Mouse (Mus musculus) intestine, embryonic 16.5 days (tissue): ENCODE measurements around the gene Tmem30c. TPM values are rescaled to one million over a fixed set of nuclear protein-coding genes. Genes with fewer than 3 reads are reported as not detected.

Source experiments
- ATAC-seq: fragments of 200-750 bp; cut with Nextera tagmentation; 2 replicates; pipeline ENCODE4 v1.8.0; 2017; ENCODE audit warnings: moderate TSS enrichment, moderate library complexity
- H3K27ac ChIP-seq: fragments of 300-500 bp; sonication (generic); 2 replicates; pipeline ENCODE4 v1.5.1; 2014; ENCODE audit warnings: mild to moderate bottlenecking, low read length
- H3K27me3 ChIP-seq: fragments of 300-500 bp; sonication (generic); replicated peaks from 2 replicates; pipeline ENCODE4 v1.6.1; 2014; ENCODE audit warnings: low read length, control low read depth, mixed read lengths; ENCODE audit not compliant: control insufficient read depth, insufficient read depth
- H3K36me3 ChIP-seq: fragments of 300-500 bp; sonication (generic); 2 replicates; pipeline ENCODE4 v1.6.1; 2014; ENCODE audit warnings: low read length, control low read depth; ENCODE audit not compliant: control insufficient read depth, insufficient read depth
- H3K4me1 ChIP-seq: fragments of 300-500 bp; sonication (generic); 2 replicates; pipeline ENCODE4 v1.6.1; 2014; ENCODE audit warnings: low read length, control low read depth, mixed read lengths; ENCODE audit not compliant: control insufficient read depth, insufficient read depth
- H3K4me2 ChIP-seq: fragments of 300-500 bp; sonication (generic); 2 replicates; pipeline ENCODE4 v1.6.1; 2014; ENCODE audit warnings: low read depth, low read length, control low read depth
- H3K4me3 ChIP-seq: fragments of 300-500 bp; sonication (generic); 2 replicates; pipeline ENCODE4 v1.5.1; 2014; ENCODE audit warnings: mild to moderate bottlenecking, low read length
- H3K9ac ChIP-seq: fragments of 300-500 bp; sonication (generic); 2 replicates; pipeline ENCODE4 v1.6.1; 2014; ENCODE audit warnings: low read depth, low read length
- H3K9me3 ChIP-seq: fragments of 300-500 bp; sonication (generic); 2 replicates; pipeline ENCODE4 v1.6.1; 2016; ENCODE audit warnings: low read length, control low read depth; ENCODE audit not compliant: control insufficient read depth
- WGBS: fragments of 180-500 bp; shearing (Covaris S2); extraction: QIAGEN DNeasy Blood & Tissue Kit; methylation state at CpG from one replicate; pipeline ENCODE4 v1.1.7; 2014; 5-methylcytosine and 5-hydroxymethylcytosine counted together
- polyA plus RNA-seq: library from polyadenylated mRNA; unstranded; fragments of >200 nt; fragmentation: Nextera tagmentation; extraction: Ambion mirVana; gene quantifications from 2 replicates; pipeline ENCODE4 v1.2.1, GENCODE M21; 2015

Tmem30c gene
- polyA plus RNA-seq, 1 experiment from 2014 or later, result not detected

- WGBS, result 90% methylated on average over 25 of the region's 25 CpGs
- no peaks in the 10 kb centered on the region for H3K27me3 ChIP-seq
- H3K4me2 ChIP-seq, result no peak overlapping the region
- no peaks in the 10 kb centered on the region for H3K36me3 ChIP-seq
- H3K4me1 ChIP-seq, result 0 out of 2 replicates have a peak, but pooled peaks cover 2% of the 10 kb centered on the region
- H3K9me3 ChIP-seq, result no peaks in the 10 kb centered on the region
- no peak for ATAC-seq
- H3K4me3 ChIP-seq, result no peak overlapping the region
- H3K27ac ChIP-seq, result no peak overlapping the region
- no peak overlapping the region for H3K9ac ChIP-seq
Measured at GRCm38 (mm10) chr16:57302792-57303698, 10.4 kb upstream of the Tmem30c start.

GRCm38 (mm10) chr16:57301512-57302115, 8.9 kb upstream of the Tmem30c start:
- no peaks in the 10 kb centered on the region for H3K9me3 ChIP-seq
- WGBS, result 77% methylated on average over 9 of the region's 9 CpGs

DNA sequence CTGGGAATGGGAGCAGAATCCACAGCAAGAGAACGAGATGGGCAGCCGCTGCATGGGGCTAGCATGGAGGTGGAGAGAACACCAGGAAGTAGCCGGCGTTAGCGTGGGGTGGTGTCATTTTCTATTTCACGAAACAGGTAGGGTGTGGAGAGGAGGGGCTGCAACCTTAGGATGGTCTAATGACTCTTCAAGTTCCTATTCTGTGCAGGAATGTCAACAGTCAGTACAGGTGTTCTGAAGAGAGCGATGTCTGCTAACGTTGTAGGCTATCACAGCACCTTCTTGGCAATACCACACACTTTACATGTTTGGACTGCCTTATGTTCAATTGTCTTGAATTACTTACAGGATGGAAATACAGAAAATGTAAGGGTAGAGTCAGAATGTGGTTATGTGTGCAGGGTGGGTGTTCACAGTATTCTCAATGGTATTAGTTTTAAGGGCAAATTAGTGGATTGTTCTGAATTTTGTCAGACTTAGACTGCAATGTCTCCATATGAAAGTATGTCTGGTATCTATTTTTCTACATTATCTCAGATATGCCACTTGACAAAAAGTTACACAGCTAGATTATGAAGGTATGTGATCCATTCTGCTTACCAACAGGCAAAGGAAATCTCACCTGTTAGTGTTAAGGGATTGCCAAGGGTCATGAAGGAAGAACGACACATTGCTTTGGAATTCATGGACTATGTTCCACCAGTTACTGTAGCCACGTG, 2.7 kb upstream of the Tmem30c start:
- no peak for ATAC-seq
- WGBS, result 80% methylated on average over 10 of the region's 10 CpGs
- Histone ChIP-seq H3K9ac (no peak overlapping the region), H3K27ac (no peak overlapping the region), H3K27me3 (no peaks in the 10 kb centered on the region), H3K9me3 (no peaks in the 10 kb centered on the region), H3K36me3 (no peaks in the 10 kb centered on the region), H3K4me1 (no peaks in the 10 kb centered on the region), H3K4me3 (no peak overlapping the region), H3K4me2 (no peak overlapping the region)

More at GRCm38 (mm10) chr16:57301512-57302115, 8.9 kb upstream of the Tmem30c start:
- Histone ChIP-seq H3K27me3 (no peaks in the 10 kb centered on the region), H3K4me1 (0 out of 2 replicates have a peak, but pooled peaks cover 2% of the 10 kb centered on the region), H3K9ac (no peak overlapping the region), H3K4me2 (no peak overlapping the region), H3K4me3 (no peak overlapping the region), H3K27ac (no peak overlapping the region), H3K36me3 (no peaks in the 10 kb centered on the region)
- no peak for ATAC-seq

DNA sequence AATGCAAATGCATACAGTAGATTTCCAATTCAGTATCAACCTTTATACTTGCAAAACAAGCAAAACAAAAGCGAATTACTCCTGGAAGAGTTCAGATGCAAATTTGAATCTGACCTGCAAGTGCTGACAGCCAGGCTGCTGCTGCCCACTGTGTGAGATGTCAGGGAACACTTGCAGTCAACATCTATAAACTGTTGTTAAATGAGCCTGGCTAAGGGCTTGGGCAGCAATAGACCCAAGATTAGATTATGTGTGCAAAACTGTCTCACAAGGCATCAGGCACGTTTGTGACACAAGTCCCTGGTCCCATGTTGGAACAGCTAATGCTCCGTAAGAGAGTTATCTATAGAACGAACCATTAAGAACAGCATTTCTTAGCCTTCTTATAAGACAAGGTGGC, 369 bp downstream of the Tmem30c start:
- H3K4me1 ChIP-seq, result no peaks in the 10 kb centered on the region
- H3K9ac ChIP-seq, result no peak overlapping the region
- H3K27me3 ChIP-seq, result no peaks in the 10 kb centered on the region
- WGBS, result 65% methylated on average over 4 of the region's 4 CpGs
- no peak overlapping the region for H3K27ac ChIP-seq
- H3K9me3 ChIP-seq, result no peaks in the 10 kb centered on the region
- H3K4me2 ChIP-seq, result no peak overlapping the region
- ATAC-seq, result no peak
- no peak overlapping the region for H3K4me3 ChIP-seq
- H3K36me3 ChIP-seq, result no peaks in the 10 kb centered on the region

GRCm38 (mm10) chr16:57291696-57292095, 969 bp downstream of the Tmem30c start:
- no peaks in the 10 kb centered on the region for H3K27me3 ChIP-seq
- no peak for ATAC-seq
- H3K4me2 ChIP-seq, result no peak overlapping the region
- no peaks in the 10 kb centered on the region for H3K36me3 ChIP-seq
- H3K4me1 ChIP-seq, result no peaks in the 10 kb centered on the region
- H3K4me3 ChIP-seq, result no peak overlapping the region
- no peaks in the 10 kb centered on the region for H3K9me3 ChIP-seq
- H3K27ac ChIP-seq, result no peak overlapping the region
- no peak overlapping the region for H3K9ac ChIP-seq
- WGBS, result 91% methylated on average over 5 of the region's 5 CpGs

GRCm38 (mm10) chr16:57281417-57281816, 11.2 kb downstream of the Tmem30c start:
- WGBS, result 84% methylated on average over 8 of the region's 8 CpGs
- no peak overlapping the region for H3K27ac ChIP-seq
- H3K9ac ChIP-seq, result no peak overlapping the region
- H3K4me1 ChIP-seq, result no peaks in the 10 kb centered on the region
- no peaks in the 10 kb centered on the region for H3K27me3 ChIP-seq
- H3K4me2 ChIP-seq, result no peak overlapping the region
- no peak for ATAC-seq
- no peaks in the 10 kb centered on the region for H3K36me3 ChIP-seq
- no peaks in the 10 kb centered on the region for H3K9me3 ChIP-seq
- no peak overlapping the region for H3K4me3 ChIP-seq

GRCm38 (mm10) chr16:57280221-57281217, 12.1 kb downstream of the Tmem30c start:
- no peaks in the 10 kb centered on the region for H3K27me3 ChIP-seq
- WGBS, result 85% methylated on average over 31 of the region's 31 CpGs
- no peak overlapping the region for H3K4me2 ChIP-seq
- H3K9ac ChIP-seq, result no peak overlapping the region
- no peak overlapping the region for H3K4me3 ChIP-seq
- ATAC-seq, result no peak
- H3K9me3 ChIP-seq, result no peaks in the 10 kb centered on the region
- H3K27ac ChIP-seq, result no peak overlapping the region
- H3K4me1 ChIP-seq, result no peaks in the 10 kb centered on the region
- no peaks in the 10 kb centered on the region for H3K36me3 ChIP-seq

DNA sequence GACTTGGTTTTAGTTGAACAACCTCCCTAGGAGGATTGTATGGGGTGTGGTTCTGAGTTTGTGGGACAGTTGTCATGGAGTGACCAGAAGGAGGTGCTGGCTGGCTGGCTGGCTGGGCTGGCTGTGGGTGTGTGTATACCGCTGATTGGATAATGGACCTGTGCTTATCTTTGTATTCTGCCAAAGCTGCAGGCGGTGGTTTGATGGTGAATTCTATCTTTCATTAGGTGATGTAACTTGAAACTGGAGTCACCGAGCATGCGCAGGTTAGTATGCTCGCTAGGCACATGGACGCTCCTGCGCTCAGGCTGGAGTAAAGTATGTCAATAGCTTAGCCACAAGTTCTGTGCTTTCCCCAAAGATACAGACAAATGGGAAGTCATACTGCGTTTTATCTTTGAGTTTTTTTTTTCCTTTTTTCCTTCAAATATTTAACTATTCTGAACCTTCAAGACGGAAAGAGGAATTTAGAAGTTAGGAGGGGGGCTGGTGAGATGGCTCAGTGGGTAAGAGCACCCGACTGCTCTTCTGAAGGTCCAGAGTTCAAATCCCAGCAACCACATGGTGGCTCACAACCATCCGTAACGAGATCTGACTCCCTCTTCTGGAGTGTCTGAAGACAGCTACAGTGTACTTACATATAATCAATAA, 13.6 kb downstream of the Tmem30c start:
- Histone ChIP-seq H3K4me1 (no peaks in the 10 kb centered on the region), H3K9ac (no peak overlapping the region), H3K27ac (no peak overlapping the region), H3K36me3 (no peaks in the 10 kb centered on the region), H3K9me3 (no peaks in the 10 kb centered on the region), H3K4me2 (no peak overlapping the region), H3K27me3 (no peaks in the 10 kb centered on the region), H3K4me3 (no peak overlapping the region)
- no peak for ATAC-seq
- WGBS, result 84% methylated on average over 10 of the region's 12 CpGs
